Comparison of ENCODE assay signal across 8 mouse cellular contexts in genomic region chr4:155344716-155345607, GRCm38 (mm10). TPM values are rescaled to one million over a fixed set of nuclear protein-coding genes. Genes with fewer than 3 reads are reported as not detected.
DNase-seq lines count a peak whose midpoint lies in the region; ATAC-seq and TF ChIP-seq lines count a peak whose summit lies in the region.

No protein-coding gene starts in this region.

- TF ChIP-seq POLR2A in bone marrow macrophage, adult 2 months (IDR thresholded peaks at IDR 0.05; ENCODE audit: borderline replicate concordance, low read depth, low read length) = no peak
- TF ChIP-seq POLR2A in embryonic fibroblast, embryonic 13.5 days (IDR thresholded peaks at IDR 0.05; ENCODE audit: low read depth, low read length) = no peak

- no peak for TF ChIP-seq CTCF in bone marrow macrophage, adult 2 months (IDR thresholded peaks at IDR 0.05; ENCODE audit: low read depth, low read length)
- TF ChIP-seq CTCF in embryonic fibroblast, embryonic 13.5 days (IDR thresholded peaks at IDR 0.05; ENCODE audit: borderline replicate concordance, insufficient read depth, low read length) = no peak

- H3K4me2 ChIP-seq in intestine, embryonic 16.5 days (ENCODE audit: low read depth, low read length) = peak overlapping the region; percentile 78
- H3K4me2 ChIP-seq in liver, embryonic 15.5 days = peak overlapping the region; percentile 40

- H3K36me3 ChIP-seq in intestine, embryonic 16.5 days (ENCODE audit: control insufficient read depth, insufficient read depth, low read length) = no peaks in the 10 kb centered on the region
- H3K36me3 ChIP-seq in liver, embryonic 15.5 days (replicated peaks) = no peaks in the 10 kb centered on the region

- H3K9ac ChIP-seq in intestine, embryonic 16.5 days (ENCODE audit: low read depth, low read length) = peak overlapping the region; percentile 54
- H3K9ac ChIP-seq in liver, embryonic 15.5 days = no peak overlapping the region

- no peaks in the 10 kb centered on the region; the same call in 1 of the 2 replicates for H3K27me3 ChIP-seq in intestine, embryonic 16.5 days (replicated peaks; ENCODE audit: control insufficient read depth, insufficient read depth, low read length)
- H3K27me3 ChIP-seq in liver, embryonic 15.5 days = peaks cover 46% of the 10 kb centered on the region

- WGBS in intestine, embryonic 16.5 days = 25% methylated on average over 47 of the region's 47 CpGs
- 12% methylated on average over 47 of the region's 47 CpGs for WGBS in liver, embryonic 15.5 days (ENCODE audit: insufficient replicate concordance)

- H3K9me3 ChIP-seq in intestine, embryonic 16.5 days (ENCODE audit: control insufficient read depth, low read length) = no peaks in the 10 kb centered on the region
- no peaks in the 10 kb centered on the region for H3K9me3 ChIP-seq in liver, embryonic 15.5 days (replicated peaks)

- H3K4me1 ChIP-seq in bone marrow macrophage, adult 2 months (ENCODE audit: control insufficient read depth, insufficient read depth, low read length) = peaks cover 4% of the 10 kb centered on the region; the same call in 1 of the 2 replicates
- no peaks in the 10 kb centered on the region for H3K4me1 ChIP-seq in embryonic fibroblast, embryonic 13.5 days (ENCODE audit: control insufficient read depth, insufficient read depth, low read length)
- H3K4me1 ChIP-seq in intestine, embryonic 16.5 days (ENCODE audit: control insufficient read depth, insufficient read depth, low read length) = peaks cover 5% of the 10 kb centered on the region
- no peaks in the 10 kb centered on the region for H3K4me1 ChIP-seq in liver, embryonic 15.5 days (replicated peaks)

- peak overlapping the region; percentile 10; the same call in 1 of the 2 replicates for H3K4me3 ChIP-seq in bone marrow macrophage, adult 2 months (ENCODE audit: insufficient read depth, low read length)
- peak overlapping the region; percentile 44 for H3K4me3 ChIP-seq in embryonic fibroblast, embryonic 13.5 days (ENCODE audit: insufficient read depth, low read length)
- H3K4me3 ChIP-seq in intestine, embryonic 16.5 days (ENCODE audit: low read length) = peak overlapping the region; percentile 48
- H3K4me3 ChIP-seq in liver, embryonic 15.5 days (replicated peaks) = peak overlapping the region; percentile 17; the same call in 1 of the 2 replicates

- no peak for ATAC-seq in intestine, embryonic 16.5 days
- ATAC-seq in liver, embryonic 15.5 days (ENCODE audit: insufficient read depth) = no peak

- H3K27ac ChIP-seq in bone marrow macrophage, adult 2 months (ENCODE audit: insufficient read depth, low read depth, low read length) = no peak overlapping the region
- no peak overlapping the region for H3K27ac ChIP-seq in embryonic fibroblast, embryonic 13.5 days (ENCODE audit: insufficient read depth, low read length)
- peak overlapping the region; percentile 23 for H3K27ac ChIP-seq in intestine, embryonic 16.5 days (ENCODE audit: low read length)
- H3K27ac ChIP-seq in liver, embryonic 15.5 days (replicated peaks) = no peak overlapping the region

- peak; percentile 5 for DNase-seq in adrenal gland, postnatal 10 days
- no peak for DNase-seq in adrenal gland, adult 18-20 months (ENCODE audit: low spot score in 2 of 2)
- DNase-seq in right cerebral cortex, postnatal 4 days = peak; percentile 50
- DNase-seq in ovary, adult 18-20 months (ENCODE audit: low spot score) = no peak

RNA-seq across cellular contexts. Expression of gene Prkcz, which starts 16.2 kb away (rescaled TPM):
- 1 to 10 TPM; 5.3 to 6.9 TPM for total RNA-seq in adrenal gland, postnatal 10 days (2021)
- total RNA-seq in adrenal gland, adult 18-20 months (2021) = 1 to 10 TPM; 5.5 to 7.6 TPM
- polyA plus RNA-seq in bone marrow macrophage, adult 2 months (2012; ENCODE audit: insufficient read depth, insufficient read length, missing spikeins) = not detected in 2 replicates
- polyA plus RNA-seq in embryonic fibroblast, embryonic 13.5 days (2011; ENCODE audit: insufficient read length, low read depth, missing spikeins) = 0.63 and 1.4 TPM in 2 replicates
- polyA plus RNA-seq in intestine, embryonic 16.5 days (2015; fragmentation: Nextera tagmentation; extraction: Ambion mirVana) = 32.8 and 38.7 TPM in 2 replicates
- polyA plus RNA-seq in liver, embryonic 15.5 days (2015; fragmentation: Nextera tagmentation; extraction: Ambion mirVana) = 2.4 and 4.3 TPM in 2 replicates

RNA-seq across cellular contexts. Expression of gene Gabrd, which starts 53.0 kb away (rescaled TPM):
- total RNA-seq in adrenal gland, postnatal 10 days (2021) = under 1 TPM; 0.21 to 0.45 TPM
- total RNA-seq in adrenal gland, adult 18-20 months (2021) = under 1 TPM in 1 of 2 experiments, not detected in 1; 0.16 TPM
- 0.28 TPM in 1 of 2 replicates, not detected in the other for polyA plus RNA-seq in bone marrow macrophage, adult 2 months (2012; ENCODE audit: insufficient read depth, insufficient read length, missing spikeins)
- not detected in 2 replicates for polyA plus RNA-seq in embryonic fibroblast, embryonic 13.5 days (2011; ENCODE audit: insufficient read length, low read depth, missing spikeins)
- polyA plus RNA-seq in intestine, embryonic 16.5 days (2015; fragmentation: Nextera tagmentation; extraction: Ambion mirVana) = 0.11 and 0.15 TPM in 2 replicates
- polyA plus RNA-seq in liver, embryonic 15.5 days (2015; fragmentation: Nextera tagmentation; extraction: Ambion mirVana) = not detected in 2 replicates

Comparison
In these comparisons a context has a peak if more than half of its experiments do, and no peak if none do; other contexts are left out.
1. DNase-seq: peak in adrenal gland, postnatal 10 days (single experiment) and right cerebral cortex, postnatal 4 days (single experiment); none in adrenal gland, adult 18-20 months (0 of 2) and ovary, adult 18-20 months (single experiment).
2. Peak in every context shown above with its lines, with median percentiles within 50 percentile points of each other: H3K4me3 ChIP-seq.